Mouse (Mus musculus): ENCODE data around the gene Kcnab1. TPM values are rescaled to one million over a fixed set of nuclear protein-coding genes. Genes with fewer than 3 reads are reported as not detected.

Kcnab1 gene
- polyA plus RNA-seq, 1 experiment = 0.07 TPM

- H3ac ChIP-seq (ENCODE audit: control insufficient read depth, insufficient read length, low read depth) = no peak overlapping the region
- TF ChIP-seq MYOG (IDR thresholded peaks at IDR 0.05; ENCODE audit: control insufficient read depth, extremely low read depth, insufficient read length) (no peak), USF1 (IDR thresholded peaks at IDR 0.05; ENCODE audit: low read depth) (no peak), CTCF (IDR thresholded peaks at IDR 0.05; ENCODE audit: control insufficient read depth, insufficient read depth, insufficient read length) (no peak), MYOD1 (IDR thresholded peaks at IDR 0.05; ENCODE audit: control insufficient read depth, insufficient read length, low read depth) (no peak), FOSL1 (IDR thresholded peaks at IDR 0.05; ENCODE audit: insufficient read depth, low read length, poor library complexity, severe bottlenecking) (no peak), MAX (IDR thresholded peaks at IDR 0.05) (no peak), CEBPB (IDR thresholded peaks at IDR 0.05; ENCODE audit: low read depth) (no peak)
- H3K79me2 ChIP-seq (ENCODE audit: control insufficient read depth, insufficient read depth) = no peaks in the 10 kb centered on the region
- H3K36me3 ChIP-seq (ENCODE audit: control insufficient read depth, insufficient read depth) = no peaks in the 10 kb centered on the region
- no peak overlapping the region for H3K4me3 ChIP-seq (ENCODE audit: insufficient read depth, poor library complexity, severe bottlenecking)
- H3K79me3 ChIP-seq (ENCODE audit: low read depth) = no peaks in the 10 kb centered on the region
- H3K27me3 ChIP-seq (ENCODE audit: control insufficient read depth, insufficient read depth, insufficient read length) = no peaks in the 10 kb centered on the region
These were observed 244.3 kb downstream of the Kcnab1 start for GRCm38 (mm10) chr3:65353263-65354037.

GRCm38 (mm10) chr3:65355479-65355878 lies 246.3 kb downstream of the Kcnab1 start:
- H3ac ChIP-seq (ENCODE audit: control insufficient read depth, insufficient read length, low read depth) = no peak overlapping the region
- no peak overlapping the region for H3K4me3 ChIP-seq (ENCODE audit: insufficient read depth, poor library complexity, severe bottlenecking)
- no peak for TF ChIP-seq CEBPB (IDR thresholded peaks at IDR 0.05; ENCODE audit: low read depth)
- TF ChIP-seq MAX (IDR thresholded peaks at IDR 0.05) = no peak
- no peak for TF ChIP-seq USF1 (IDR thresholded peaks at IDR 0.05; ENCODE audit: low read depth)
- TF ChIP-seq MYOG (IDR thresholded peaks at IDR 0.05; ENCODE audit: control insufficient read depth, extremely low read depth, insufficient read length) = no peak
- TF ChIP-seq MYOD1 (IDR thresholded peaks at IDR 0.05; ENCODE audit: control insufficient read depth, insufficient read length, low read depth) = no peak
- no peak for TF ChIP-seq CTCF (IDR thresholded peaks at IDR 0.05; ENCODE audit: control insufficient read depth, insufficient read depth, insufficient read length)
- no peak for TF ChIP-seq FOSL1 (IDR thresholded peaks at IDR 0.05; ENCODE audit: insufficient read depth, low read length, poor library complexity, severe bottlenecking)

GRCm38 (mm10) chr3:65358275-65358674 lies 249.1 kb downstream of the Kcnab1 start:
- Histone ChIP-seq H3K36me3 (ENCODE audit: control insufficient read depth, insufficient read depth) (peaks cover 8% of the 10 kb centered on the region), H3K4me3 (ENCODE audit: insufficient read depth, poor library complexity, severe bottlenecking) (no peak overlapping the region), H3K27me3 (ENCODE audit: control insufficient read depth, insufficient read depth, insufficient read length) (no peaks in the 10 kb centered on the region), H3K79me2 (ENCODE audit: control insufficient read depth, insufficient read depth) (no peaks in the 10 kb centered on the region), H3ac (ENCODE audit: control insufficient read depth, insufficient read length, low read depth) (no peak overlapping the region), H3K79me3 (ENCODE audit: low read depth) (no peaks in the 10 kb centered on the region)
- TF ChIP-seq CEBPB (IDR thresholded peaks at IDR 0.05; ENCODE audit: low read depth) (no peak), MYOD1 (IDR thresholded peaks at IDR 0.05; ENCODE audit: control insufficient read depth, insufficient read length, low read depth) (no peak), CTCF (IDR thresholded peaks at IDR 0.05; ENCODE audit: control insufficient read depth, insufficient read depth, insufficient read length) (no peak), MYOG (IDR thresholded peaks at IDR 0.05; ENCODE audit: control insufficient read depth, extremely low read depth, insufficient read length) (no peak), USF1 (IDR thresholded peaks at IDR 0.05; ENCODE audit: low read depth) (no peak), FOSL1 (IDR thresholded peaks at IDR 0.05; ENCODE audit: insufficient read depth, low read length, poor library complexity, severe bottlenecking) (no peak), MAX (IDR thresholded peaks at IDR 0.05) (no peak)

More at GRCm38 (mm10) chr3:65355479-65355878, 246.3 kb downstream of the Kcnab1 start:
- H3K79me3 ChIP-seq (ENCODE audit: low read depth) = no peaks in the 10 kb centered on the region
- H3K36me3 ChIP-seq (ENCODE audit: control insufficient read depth, insufficient read depth) = no peaks in the 10 kb centered on the region
- H3K27me3 ChIP-seq (ENCODE audit: control insufficient read depth, insufficient read depth, insufficient read length) = no peaks in the 10 kb centered on the region
- no peaks in the 10 kb centered on the region for H3K79me2 ChIP-seq (ENCODE audit: control insufficient read depth, insufficient read depth)

- Histone ChIP-seq H3K79me2 (ENCODE audit: control insufficient read depth, insufficient read depth) (no peaks in the 10 kb centered on the region), H3K27me3 (ENCODE audit: control insufficient read depth, insufficient read depth, insufficient read length) (no peaks in the 10 kb centered on the region), H3K79me3 (ENCODE audit: low read depth) (no peaks in the 10 kb centered on the region), H3K36me3 (ENCODE audit: control insufficient read depth, insufficient read depth) (peaks cover 9% of the 10 kb centered on the region), H3ac (ENCODE audit: control insufficient read depth, insufficient read length, low read depth) (no peak overlapping the region), H3K4me3 (ENCODE audit: insufficient read depth, poor library complexity, severe bottlenecking) (no peak overlapping the region)
- TF ChIP-seq USF1 (IDR thresholded peaks at IDR 0.05; ENCODE audit: low read depth) (no peak), CTCF (IDR thresholded peaks at IDR 0.05; ENCODE audit: control insufficient read depth, insufficient read depth, insufficient read length) (no peak), CEBPB (IDR thresholded peaks at IDR 0.05; ENCODE audit: low read depth) (no peak), FOSL1 (IDR thresholded peaks at IDR 0.05; ENCODE audit: insufficient read depth, low read length, poor library complexity, severe bottlenecking) (no peak), MAX (IDR thresholded peaks at IDR 0.05) (no peak), MYOG (IDR thresholded peaks at IDR 0.05; ENCODE audit: control insufficient read depth, extremely low read depth, insufficient read length) (no peak), MYOD1 (IDR thresholded peaks at IDR 0.05; ENCODE audit: control insufficient read depth, insufficient read length, low read depth) (no peak)
These were observed 249.7 kb downstream of the Kcnab1 start for GRCm38 (mm10) chr3:65358841-65359240.

- H3K79me3 ChIP-seq (ENCODE audit: low read depth) = no peaks in the 10 kb centered on the region
- H3ac ChIP-seq (ENCODE audit: control insufficient read depth, insufficient read length, low read depth) = no peak overlapping the region
- peaks cover 9% of the 10 kb centered on the region for H3K36me3 ChIP-seq (ENCODE audit: control insufficient read depth, insufficient read depth)
- no peak overlapping the region for H3K4me3 ChIP-seq (ENCODE audit: insufficient read depth, poor library complexity, severe bottlenecking)
- no peaks in the 10 kb centered on the region for H3K27me3 ChIP-seq (ENCODE audit: control insufficient read depth, insufficient read depth, insufficient read length)
- TF ChIP-seq FOSL1 (IDR thresholded peaks at IDR 0.05; ENCODE audit: insufficient read depth, low read length, poor library complexity, severe bottlenecking) = no peak
- no peak for TF ChIP-seq MAX (IDR thresholded peaks at IDR 0.05)
- TF ChIP-seq CEBPB (IDR thresholded peaks at IDR 0.05; ENCODE audit: low read depth) = no peak
- TF ChIP-seq USF1 (IDR thresholded peaks at IDR 0.05; ENCODE audit: low read depth) = no peak
- TF ChIP-seq MYOD1 (IDR thresholded peaks at IDR 0.05; ENCODE audit: control insufficient read depth, insufficient read length, low read depth) = no peak
- TF ChIP-seq MYOG (IDR thresholded peaks at IDR 0.05; ENCODE audit: control insufficient read depth, extremely low read depth, insufficient read length) = no peak
- no peak for TF ChIP-seq CTCF (IDR thresholded peaks at IDR 0.05; ENCODE audit: control insufficient read depth, insufficient read depth, insufficient read length)
- H3K79me2 ChIP-seq (ENCODE audit: control insufficient read depth, insufficient read depth) = no peaks in the 10 kb centered on the region
These were observed 251.2 kb downstream of the Kcnab1 start for GRCm38 (mm10) chr3:65360163-65360969.

All from C2C12 (cell line).